Comparison of ENCODE assay signal across 13 mouse cellular contexts in the genomic region with DNA sequence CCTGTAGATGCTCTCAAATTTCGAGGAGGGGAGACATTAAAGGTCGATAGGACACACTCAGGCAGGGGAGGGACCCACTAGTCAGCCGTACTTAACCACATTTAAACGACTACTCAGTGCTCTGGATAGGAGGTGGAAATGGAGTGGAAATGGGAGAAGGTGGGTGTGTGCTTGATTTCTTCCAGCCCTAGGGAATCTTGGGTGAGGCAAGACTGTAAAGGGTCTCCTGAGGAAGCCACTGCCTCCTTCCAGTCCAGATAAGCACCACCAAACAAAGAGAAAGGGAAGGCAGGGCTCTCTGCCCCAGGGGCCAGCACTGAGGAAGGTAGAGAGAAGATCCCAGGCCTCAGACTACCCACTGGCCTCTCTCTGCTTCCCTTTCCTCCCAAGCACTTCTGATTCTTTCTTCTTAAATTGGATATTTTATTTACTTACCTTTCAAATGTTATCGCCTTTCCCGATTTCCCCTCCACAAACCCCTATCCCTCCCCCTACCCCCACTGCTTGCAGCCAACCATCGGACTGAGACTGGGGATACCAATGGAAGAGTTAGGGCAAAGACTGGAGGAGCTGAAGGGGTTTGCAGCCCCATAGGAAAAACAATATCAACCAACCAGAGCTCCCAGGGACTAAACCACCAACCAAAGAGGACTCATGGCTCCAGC.
DNase-seq lines count a peak whose midpoint lies in the region; ATAC-seq and TF ChIP-seq lines count a peak whose summit lies in the region.
"Had no signal": no experiment of that assay in that cellular context is flagged by ENCODE, and none has a peak within 500 bp of the region (broad histone marks: within the 10 kb centered on the region; RNA-seq: fewer than 3 reads in every experiment).

No protein-coding gene starts in this region.

- no peak for TF ChIP-seq POLR2A in embryonic fibroblast, embryonic 13.5 days (IDR thresholded peaks at IDR 0.05; ENCODE audit: low read depth, low read length)

- H3K4me1 ChIP-seq in heart, embryonic 12.5 days (replicated peaks): peaks cover 58% of the 10 kb centered on the region
- peaks cover 58% of the 10 kb centered on the region for H3K4me1 ChIP-seq in lung, embryonic 16.5 days (replicated peaks; ENCODE audit: control insufficient read depth, insufficient read depth, low read length)
- peaks cover 14% of the 10 kb centered on the region for H3K4me1 ChIP-seq in embryonic fibroblast, embryonic 13.5 days (ENCODE audit: control insufficient read depth, insufficient read depth, low read length)

- no peaks in the 10 kb centered on the region for H3K36me3 ChIP-seq in heart, embryonic 12.5 days
- H3K36me3 ChIP-seq in lung, embryonic 16.5 days (ENCODE audit: control insufficient read depth, insufficient read depth, low read length): no peaks in the 10 kb centered on the region
- H3K36me3 ChIP-seq: midbrain, embryonic 15.5 days; neural tube, embryonic 12.5 days had no signal

- ATAC-seq in heart, embryonic 12.5 days (ENCODE audit: insufficient number of reproducible peaks, low FRiP score): no peak
- ATAC-seq in lung, embryonic 16.5 days (ENCODE audit: low read depth): no peak
- ATAC-seq: forebrain, embryonic 16.5 days; midbrain, embryonic 15.5 days had no signal

- H3K27me3 ChIP-seq in heart, embryonic 12.5 days (replicated peaks): no peaks in the 10 kb centered on the region
- H3K27me3 ChIP-seq in lung, embryonic 16.5 days (ENCODE audit: control insufficient read depth, insufficient read depth, low read depth, low read length): no peaks in the 10 kb centered on the region
- H3K27me3 ChIP-seq: midbrain, embryonic 15.5 days; neural tube, embryonic 12.5 days had no signal

- H3K9ac ChIP-seq in heart, embryonic 12.5 days: no peak overlapping the region
- H3K9ac ChIP-seq in lung, embryonic 16.5 days (ENCODE audit: low read length): no peak overlapping the region
- H3K9ac ChIP-seq: midbrain, embryonic 15.5 days; neural tube, embryonic 12.5 days had no signal

- peak overlapping the region; percentile 25 for H3K27ac ChIP-seq in heart, embryonic 12.5 days (ENCODE audit: poor library complexity, severe bottlenecking)
- H3K27ac ChIP-seq in lung, embryonic 16.5 days (ENCODE audit: low read length): peak overlapping the region; percentile 99
- 0 out of 2 replicates have a peak overlapping the region, but pooled peaks have one; percentile 91 for H3K27ac ChIP-seq in embryonic fibroblast, embryonic 13.5 days (ENCODE audit: insufficient read depth, low read length)
- no peak overlapping the region for H3K27ac ChIP-seq in gastrocnemius, adult 2 months
- H3K27ac ChIP-seq: left cerebral cortex, adult 2 months; midbrain, embryonic 15.5 days; neural tube, embryonic 12.5 days had no signal

- H3K9me3 ChIP-seq in heart, embryonic 12.5 days (replicated peaks): 0 out of 2 replicates have a peak, but pooled peaks cover 2% of the 10 kb centered on the region
- no peaks in the 10 kb centered on the region for H3K9me3 ChIP-seq in lung, embryonic 16.5 days (ENCODE audit: control insufficient read depth, low read length)
- H3K9me3 ChIP-seq: midbrain, embryonic 15.5 days; neural tube, embryonic 12.5 days had no signal

- no peak for DNase-seq in heart, adult 9 months (ENCODE audit: low spot score in 2 of 2)
- no peak for DNase-seq in lung, postnatal 14 days
- DNase-seq in gastrocnemius, adult 2 months: no peak
- DNase-seq in adrenal gland, postnatal 25 days: no peak
- DNase-seq: cerebellum, postnatal 14 days; gastrocnemius, postnatal 14 days had no signal

- intact Hi-C loops in gastrocnemius, adult 2 months (cut with DNase I): loop anchor here (5.0 kb wide), 1 partner anchor 39 kb away; no protein-coding TSS in a partner anchor

- H3K4me2 ChIP-seq in heart, embryonic 12.5 days: no peak overlapping the region
- H3K4me2 ChIP-seq in lung, embryonic 16.5 days (ENCODE audit: low read depth, low read length): no peak overlapping the region
- H3K4me2 ChIP-seq: midbrain, embryonic 15.5 days; neural tube, embryonic 12.5 days had no signal

- H3K4me3 ChIP-seq in heart, embryonic 12.5 days: no peak overlapping the region
- no peak overlapping the region for H3K4me3 ChIP-seq in lung, embryonic 16.5 days (ENCODE audit: low read length)
- no peak overlapping the region for H3K4me3 ChIP-seq in embryonic fibroblast, embryonic 13.5 days (ENCODE audit: insufficient read depth, low read length)
- no peak overlapping the region for H3K4me3 ChIP-seq in gastrocnemius, adult 2 months
- H3K4me3 ChIP-seq: left cerebral cortex, adult 2 months; midbrain, embryonic 15.5 days; neural tube, embryonic 12.5 days had no signal

- TF ChIP-seq CTCF in embryonic fibroblast, embryonic 13.5 days (IDR thresholded peaks at IDR 0.05; ENCODE audit: borderline replicate concordance, insufficient read depth, low read length): no peak
- no peak for TF ChIP-seq CTCF in gastrocnemius, adult 2 months (IDR thresholded peaks at IDR 0.05)

- WGBS in heart, embryonic 12.5 days: 58% methylated on average over 7 of the region's 7 CpGs
- WGBS in lung, embryonic 16.5 days: 54% methylated on average over 7 of the region's 7 CpGs
